Mouse (Mus musculus) erythroblast, embryonic 14.5 days (primary cell): ENCODE measurements at regions not wholly inside any gene's neighbourhood (a gene's known extent, or its start where the extent isn't known, plus 50 kb on each side); places are given as distances from the start of the nearest gene placed in this dataset.

Source experiments
- GATA1 ChIP-seq: IDR thresholded peaks from 2 replicates; pipeline ENCODE4 v1.6.1; 2012; ENCODE audit warnings: low read length, inconsistent platforms, mixed read lengths
- TAL1 ChIP-seq: IDR thresholded peaks from 3 replicates; pipeline ENCODE4 v1.6.1; 2012; ENCODE audit warnings: low read length, inconsistent platforms, mixed read lengths

GRCm38 (mm10) chr2:10791233-10791632 lies 380.7 kb upstream of the Prkcq start:
- TF ChIP-seq TAL1 (no peak), GATA1 (no peak)
